Mouse (Mus musculus) neural tube, embryonic 10.5 days (tissue): ENCODE measurements around the gene Usp34.
"Not testable (repeated sequence)": the region's sequence is repeated elsewhere in the genome, so short reads cannot be mapped to it uniquely, and the experiment has no call there.

Experiments used
- DNase-seq: peaks from one replicate; pipeline ENCODE4 v3.0.0-alpha.2; 2017; ENCODE audit warnings: low spot score; ENCODE audit errors: extremely low spot score

Gene Usp34

DNA sequence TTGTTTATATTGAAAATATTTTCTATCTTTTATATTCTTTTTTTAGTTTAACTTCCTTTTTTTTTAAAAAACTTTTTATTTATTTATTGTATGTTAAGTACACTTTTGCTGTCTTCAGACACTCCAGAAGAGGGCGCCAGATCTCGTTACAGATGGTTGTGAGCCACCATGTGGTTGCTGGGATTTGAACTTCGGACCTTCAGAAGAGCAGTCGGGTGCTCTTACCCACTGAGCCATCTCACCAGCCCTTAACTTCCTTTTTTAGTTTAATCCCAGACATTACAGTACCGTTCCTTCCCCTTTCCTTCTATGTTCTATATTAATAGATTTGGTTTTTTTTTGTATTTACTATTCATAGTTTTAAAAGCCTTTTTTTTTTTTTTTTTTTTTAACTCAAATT lies 50.5 kb downstream of the Usp34 start:
- not testable (repeated sequence) for DNase-seq

DNA sequence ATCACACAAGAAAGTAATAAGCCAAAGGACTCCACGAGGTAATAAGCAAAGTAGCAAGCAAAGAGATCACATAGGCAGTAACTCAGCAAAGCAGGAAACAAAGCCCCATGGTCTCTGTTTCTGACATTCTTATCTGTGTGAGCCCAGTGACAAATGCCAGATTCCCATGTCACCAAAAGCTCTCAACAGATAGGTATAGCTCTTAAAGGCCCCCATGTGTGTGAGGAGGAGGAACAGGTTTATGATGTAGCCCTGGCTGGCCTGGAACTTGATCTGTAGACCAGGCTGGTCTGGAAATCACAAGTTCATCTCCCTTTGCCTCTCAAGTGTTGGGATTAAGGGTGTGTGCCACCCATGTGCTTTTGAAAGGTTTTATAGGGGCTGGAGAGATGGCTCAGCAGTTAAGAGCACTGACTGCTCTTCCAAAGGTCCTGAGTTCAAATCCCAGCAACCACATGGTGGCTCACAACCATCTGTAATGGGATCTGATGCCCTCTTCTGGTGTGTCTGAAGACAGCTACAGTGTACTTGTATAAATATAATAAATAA lies 53.1 kb downstream of the Usp34 start:
- DNase-seq = not testable (repeated sequence)

- no peak for DNase-seq
Observed at GRCm38 (mm10) chr11:23362305-23362704, 55.6 kb downstream of the Usp34 start.

- DNase-seq = no peak
Observed at GRCm38 (mm10) chr11:23364348-23364747, 57.7 kb downstream of the Usp34 start.

GRCm38 (mm10) chr11:23372032-23372431 lies 65.3 kb downstream of the Usp34 start:
- DNase-seq = no peak

GRCm38 (mm10) chr11:23372490-23372889 lies 65.8 kb downstream of the Usp34 start:
- no peak for DNase-seq

DNA sequence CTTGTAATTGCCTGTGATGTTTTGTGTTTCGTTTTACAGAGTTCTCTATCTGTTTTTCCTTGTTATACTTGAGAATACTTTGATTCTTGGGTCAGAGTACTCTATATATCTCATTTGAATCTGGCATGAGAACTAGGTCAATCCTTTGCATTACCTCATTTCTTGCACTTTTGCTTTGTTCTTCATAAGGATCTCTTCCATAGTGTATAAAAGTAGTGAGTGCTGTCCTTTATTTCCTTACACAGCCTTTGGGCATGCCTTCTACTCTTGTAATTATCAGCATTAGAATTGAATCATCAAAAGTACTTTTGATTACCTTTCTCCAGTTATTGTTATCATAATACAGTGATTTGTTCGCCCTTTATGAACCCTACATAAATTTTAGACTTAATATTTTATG lies 73.4 kb downstream of the Usp34 start:
- no peak for DNase-seq

DNA sequence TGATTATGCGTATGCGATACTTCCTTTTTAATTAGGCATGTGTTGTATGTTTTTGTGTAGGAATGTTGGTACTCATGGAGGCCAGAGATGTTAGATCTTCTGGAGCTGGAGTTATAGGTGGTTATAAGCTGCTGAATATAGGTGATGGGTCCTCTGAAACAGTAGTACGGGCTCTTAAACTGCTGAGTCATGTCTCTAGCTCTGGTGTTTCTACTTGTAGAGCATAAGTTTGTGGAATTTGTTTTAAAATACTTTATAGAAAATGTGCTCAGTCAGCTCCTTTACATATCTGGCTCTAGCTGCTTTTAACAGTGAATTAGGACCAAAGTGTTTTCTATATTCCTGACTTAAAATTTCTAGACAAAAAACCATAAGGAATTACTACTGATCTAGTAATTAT lies 73.9 kb downstream of the Usp34 start:
- no peak for DNase-seq

GRCm38 (mm10) chr11:23382787-23383186 lies 76.1 kb downstream of the Usp34 start:
- DNase-seq = no peak

- no peak for DNase-seq
Observed at GRCm38 (mm10) chr11:23389649-23390048, 83.0 kb downstream of the Usp34 start.

DNA sequence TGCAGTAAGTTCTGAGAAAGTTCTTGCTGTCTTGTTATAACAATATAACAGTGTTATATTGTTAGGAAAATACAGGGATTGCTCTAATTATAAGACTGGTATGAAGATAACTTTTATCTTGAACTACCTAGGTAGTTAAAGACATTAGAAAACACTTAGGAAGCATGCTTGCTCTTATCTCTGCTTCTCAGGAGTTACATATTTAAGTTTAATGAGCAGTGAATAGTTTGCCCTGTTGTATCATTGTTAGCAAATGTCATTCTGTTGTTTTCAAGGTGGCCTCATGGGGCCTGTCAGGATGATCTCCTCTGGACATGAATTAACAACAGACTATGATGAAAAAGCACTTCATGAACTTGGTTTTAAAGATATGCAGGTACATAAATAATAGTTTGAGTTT lies 85.9 kb downstream of the Usp34 start:
- DNase-seq = no peak

DNA sequence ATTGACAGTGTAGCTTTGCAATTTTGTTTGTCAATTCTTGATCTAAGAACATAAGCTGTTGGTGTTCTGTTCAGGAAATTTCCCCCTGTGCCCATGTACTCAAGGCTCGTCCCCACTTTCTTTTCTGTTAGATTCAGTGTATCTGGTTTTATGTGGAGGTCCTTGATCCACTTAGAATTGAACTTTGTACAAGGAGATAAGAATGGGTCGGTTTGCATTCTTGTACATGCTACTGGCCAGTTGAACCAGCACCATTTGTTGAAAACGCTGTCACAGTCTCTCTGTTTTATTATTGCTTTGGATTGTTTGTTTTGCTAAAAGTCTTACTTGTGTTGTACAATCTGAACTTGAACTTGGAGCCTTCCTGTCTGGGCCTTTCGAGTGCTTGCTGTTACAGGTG lies 89.9 kb downstream of the Usp34 start:
- DNase-seq = no peak

DNA sequence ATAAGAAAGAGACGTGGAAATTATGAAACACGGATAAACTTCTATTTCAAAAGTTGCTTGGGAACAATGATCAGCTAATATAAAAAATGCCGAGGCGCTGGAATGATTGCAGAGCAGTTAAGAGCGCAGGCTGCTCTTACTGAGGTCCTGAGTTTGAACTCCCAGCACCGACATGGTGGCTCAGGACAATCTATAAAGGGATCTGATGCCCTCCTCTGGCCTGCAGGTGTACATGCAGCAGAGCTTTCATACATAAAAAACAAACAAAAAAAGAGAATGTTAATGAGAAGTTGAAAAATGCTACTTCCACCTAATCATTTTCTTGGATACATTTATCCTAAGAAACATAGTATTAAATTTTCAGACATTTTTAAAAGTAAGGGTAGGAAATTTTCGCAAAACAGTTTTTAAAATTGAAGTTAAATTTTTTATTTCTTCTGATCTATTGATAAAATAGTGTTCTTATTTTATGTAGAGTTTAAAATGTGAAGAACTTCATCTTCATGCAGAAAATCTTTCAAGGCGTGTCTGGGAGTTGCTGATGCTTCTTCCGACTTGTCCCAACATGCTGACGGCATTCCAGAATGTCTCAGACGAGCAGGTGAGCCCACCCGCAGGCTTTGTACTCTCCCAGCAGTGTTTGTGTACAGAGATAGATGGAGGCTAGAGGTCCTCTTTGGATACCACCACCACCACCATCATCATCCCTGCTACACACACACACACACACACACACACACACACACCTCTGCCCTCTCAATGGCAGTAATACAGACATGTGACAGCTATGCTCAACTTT lies 94.5 kb downstream of the Usp34 start:
- no peak for DNase-seq

GRCm38 (mm10) chr11:23428301-23428700 lies 121.6 kb downstream of the Usp34 start:
- no peak for DNase-seq

DNA sequence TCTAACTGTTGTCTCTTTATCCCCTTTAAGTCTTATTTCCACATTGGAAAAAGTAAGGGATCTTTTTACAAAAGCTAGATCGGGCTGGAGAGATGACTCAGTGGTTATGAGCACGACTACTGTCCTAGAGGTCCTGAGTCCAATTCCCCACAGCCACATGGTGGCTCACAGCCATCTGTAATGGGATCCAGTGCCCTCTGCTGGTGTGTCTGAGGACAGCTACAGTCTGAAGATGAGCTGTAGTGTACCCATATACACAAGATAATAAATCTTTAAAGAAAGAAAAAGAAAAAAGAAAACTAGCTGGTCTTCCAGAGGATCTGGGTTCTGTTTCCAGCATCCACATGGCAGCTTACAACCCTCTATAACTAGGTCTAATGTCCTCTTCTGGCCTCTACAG lies 123.3 kb downstream of the Usp34 start:
- no peak for DNase-seq

GRCm38 (mm10) chr11:23436076-23436475 lies 129.4 kb downstream of the Usp34 start:
- DNase-seq = no peak

- DNase-seq = not testable (repeated sequence)
Observed at GRCm38 (mm10) chr11:23465862-23466261, 159.2 kb downstream of the Usp34 start.

DNA sequence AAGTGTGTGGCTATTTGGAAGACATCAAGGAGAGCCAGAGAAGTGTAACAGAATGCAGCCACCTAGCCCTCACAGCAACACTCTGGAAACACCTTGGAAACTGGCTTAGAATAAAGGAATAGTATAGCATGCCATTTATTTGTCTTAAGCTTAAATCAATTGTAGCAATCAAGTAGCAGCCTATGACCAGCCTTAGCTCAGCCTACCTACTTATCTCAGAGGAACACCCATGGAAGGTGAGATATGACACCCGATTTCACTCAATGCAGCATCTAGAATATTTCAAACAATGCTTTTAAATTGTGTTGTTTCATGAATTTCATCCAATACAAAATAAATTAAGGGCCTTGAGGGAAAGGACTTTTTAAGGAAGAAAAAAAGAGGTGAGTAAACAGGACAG lies 183.3 kb downstream of the Usp34 start:
- DNase-seq = no peak

DNA sequence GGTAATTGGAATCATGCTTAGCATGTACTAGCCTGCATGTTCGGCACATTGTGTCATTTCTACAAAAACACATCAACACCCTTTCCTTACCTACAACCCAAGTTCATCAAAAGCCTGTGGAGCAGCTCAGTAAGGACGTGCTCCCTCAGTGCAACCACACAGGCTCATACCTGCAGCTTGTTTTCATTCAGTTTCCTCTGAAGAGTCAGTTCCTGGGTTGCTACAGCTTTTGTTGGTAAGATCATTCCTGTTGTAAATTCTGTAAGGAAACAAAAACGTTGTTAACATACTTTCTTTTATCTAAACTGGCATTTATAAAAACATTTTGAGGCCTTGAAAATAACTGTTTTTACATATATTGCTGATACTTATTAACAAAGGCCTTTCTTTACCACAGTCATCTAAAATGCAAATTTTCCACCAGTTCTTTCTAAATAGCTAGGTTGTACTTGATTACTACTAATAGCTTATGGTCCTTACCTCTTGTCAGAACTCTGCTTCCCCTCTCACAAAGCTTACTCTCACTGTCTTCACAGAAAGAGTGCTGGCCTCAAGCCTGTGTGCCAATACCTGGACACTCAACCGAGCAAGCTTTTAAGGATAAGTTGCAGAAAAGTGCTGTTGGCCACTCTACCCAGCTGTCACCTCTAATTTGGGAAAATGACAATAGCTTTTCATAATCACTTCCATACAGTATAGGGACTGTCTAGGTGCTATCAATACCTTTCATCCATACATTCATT lies 185.5 kb downstream of the Usp34 start:
- DNase-seq = no peak

DNA sequence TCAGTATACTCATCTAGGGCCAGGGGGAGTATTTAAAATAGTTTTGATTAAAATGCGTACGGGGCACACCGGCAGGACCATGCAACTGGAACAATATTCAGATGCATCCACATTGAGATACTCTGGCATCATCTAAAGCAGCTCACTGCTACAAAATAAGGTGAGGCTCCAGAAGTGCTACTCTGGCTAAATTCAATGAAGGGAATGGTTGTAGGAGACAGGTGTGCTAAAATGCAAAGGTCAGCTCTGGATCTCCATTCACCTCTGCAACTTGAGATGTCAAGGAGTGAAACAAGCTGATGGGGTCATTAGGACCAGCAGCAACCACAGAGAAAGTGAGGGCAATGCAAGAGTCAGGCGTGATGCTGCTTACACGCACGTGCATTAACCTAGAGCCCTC lies 188.5 kb downstream of the Usp34 start:
- DNase-seq = no peak

DNA sequence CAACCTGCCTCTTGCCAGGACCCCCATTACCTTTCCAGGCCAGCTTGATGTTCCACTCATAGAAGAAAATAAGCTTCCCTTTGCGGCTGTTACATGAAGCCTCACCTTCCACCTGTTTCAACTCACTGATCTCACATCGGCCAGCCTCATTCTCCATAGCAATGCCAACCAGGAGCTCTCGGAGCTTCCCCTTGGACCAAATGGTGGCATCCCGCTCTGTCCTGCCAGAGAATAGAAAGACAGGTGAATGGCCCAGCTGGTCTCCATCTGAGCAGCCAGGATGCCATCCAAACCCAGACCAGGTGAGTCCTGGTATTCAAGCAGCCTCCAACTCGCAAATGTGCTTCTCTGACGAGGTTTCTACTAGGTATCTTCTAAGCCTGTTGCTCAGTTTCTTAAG lies 190.0 kb downstream of the Usp34 start:
- no peak for DNase-seq

GRCm38 (mm10) chr11:23497335-23497717 lies 190.6 kb downstream of the Usp34 start:
- DNase-seq = no peak
